Mouse (Mus musculus): Measurements from ENCODE around the gene Dnajc9. TPM values are rescaled to one million over a fixed set of nuclear protein-coding genes. Genes with fewer than 3 reads are reported as not detected.

Gene Dnajc9
- polyA plus RNA-seq, 1 experiment from 2014 or later, result 118 TPM

DNA sequence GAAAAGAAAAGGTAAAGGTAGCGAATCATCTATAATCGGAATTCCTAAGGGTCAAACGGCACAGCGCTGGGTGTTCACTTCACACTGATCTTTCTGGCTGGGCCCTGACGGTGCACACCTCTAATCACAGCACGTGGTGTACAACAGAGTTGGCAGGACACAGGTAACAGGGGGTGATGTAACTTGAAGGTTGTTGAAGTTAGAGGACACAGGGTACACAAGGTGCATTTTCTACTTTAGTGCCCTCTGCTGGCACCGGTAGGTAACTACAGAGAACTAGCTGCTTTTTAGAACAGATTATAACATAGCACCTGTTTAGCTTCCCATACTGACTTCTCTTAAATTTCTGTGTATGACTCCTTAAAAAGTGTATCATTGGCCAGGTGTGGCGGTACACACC lies 48.6 kb downstream of the Dnajc9 start:
- H3K27ac ChIP-seq (ENCODE audit: low read length), result no peak overlapping the region
- H3K27me3 ChIP-seq (ENCODE audit: control insufficient read depth, insufficient read depth, low read length), result no peaks in the 10 kb centered on the region
- H3K9ac ChIP-seq (ENCODE audit: low read length), result no peak overlapping the region
- ATAC-seq (ENCODE audit: insufficient read depth, low FRiP score), result no peak
- WGBS, result 86% methylated on average over 8 of the region's 8 CpGs
- H3K4me1 ChIP-seq (ENCODE audit: control insufficient read depth, insufficient read depth, low read length), result no peaks in the 10 kb centered on the region
- no peak overlapping the region for H3K4me2 ChIP-seq (ENCODE audit: low read depth, low read length)
- peaks cover 10% of the 10 kb centered on the region for H3K36me3 ChIP-seq (ENCODE audit: control insufficient read depth, insufficient read depth, low read length)
- no peak overlapping the region for H3K4me3 ChIP-seq (replicated peaks; ENCODE audit: low read length)
- H3K9me3 ChIP-seq (replicated peaks; ENCODE audit: control insufficient read depth, low read length), result no peaks in the 10 kb centered on the region

DNA sequence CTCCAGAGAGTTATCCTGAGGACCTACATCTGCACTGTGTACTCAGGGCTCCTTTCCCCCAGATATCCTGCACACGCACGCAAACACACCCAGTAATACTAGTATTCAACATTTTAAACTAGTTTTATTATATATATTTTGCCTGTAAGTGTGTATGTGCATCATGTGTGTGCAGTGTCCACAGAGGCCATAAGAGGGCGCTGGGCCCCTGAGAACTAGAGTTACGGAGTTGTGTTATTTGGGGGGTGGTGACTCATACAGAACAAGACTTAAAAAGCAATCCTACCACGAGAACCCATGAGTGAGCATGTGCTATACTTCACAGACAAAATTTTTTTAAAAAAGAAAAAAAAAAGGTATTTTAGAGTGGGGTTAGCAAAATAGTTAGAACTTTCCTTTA lies 49.3 kb downstream of the Dnajc9 start:
- ATAC-seq (ENCODE audit: insufficient read depth, low FRiP score), result no peak
- Histone ChIP-seq H3K9me3 (replicated peaks; ENCODE audit: control insufficient read depth, low read length) (no peaks in the 10 kb centered on the region), H3K9ac (ENCODE audit: low read length) (no peak overlapping the region), H3K4me2 (ENCODE audit: low read depth, low read length) (no peak overlapping the region), H3K4me3 (replicated peaks; ENCODE audit: low read length) (no peak overlapping the region), H3K4me1 (ENCODE audit: control insufficient read depth, insufficient read depth, low read length) (no peaks in the 10 kb centered on the region), H3K27me3 (ENCODE audit: control insufficient read depth, insufficient read depth, low read length) (no peaks in the 10 kb centered on the region), H3K36me3 (ENCODE audit: control insufficient read depth, insufficient read depth, low read length) (peaks cover 10% of the 10 kb centered on the region), H3K27ac (ENCODE audit: low read length) (no peak overlapping the region)
- WGBS, result 93% methylated on average over 5 of the region's 5 CpGs

Other genes starting within 250 kb of the Dnajc9 start
- 8.7 and 9.5 TPM in 2 replicates for gene Kcnk5, start 207.1 kb downstream of the Dnajc9 start, polyA plus RNA-seq (2015; fragmentation: Nextera tagmentation; extraction: Ambion mirVana)
- 8.0 and 9.8 TPM in 2 replicates for gene Kcnk16, start 119.7 kb downstream of the Dnajc9 start, polyA plus RNA-seq (2015; fragmentation: Nextera tagmentation; extraction: Ambion mirVana)
- 13.9 and 14.9 TPM in 2 replicates for gene Nudt13, start 94.2 kb downstream of the Dnajc9 start, polyA plus RNA-seq (2015; fragmentation: Nextera tagmentation; extraction: Ambion mirVana)
- gene Ecd, start 40.8 kb downstream of the Dnajc9 start, polyA plus RNA-seq (2015; fragmentation: Nextera tagmentation; extraction: Ambion mirVana), result 44.1 and 46.2 TPM in 2 replicates
- 28.5 and 29.5 TPM in 2 replicates for gene Fam149b, start 40.7 kb downstream of the Dnajc9 start, polyA plus RNA-seq (2015; fragmentation: Nextera tagmentation; extraction: Ambion mirVana)
- 80.0 and 85.7 TPM in 2 replicates for gene Mrps16, start 4.7 kb upstream of the Dnajc9 start, polyA plus RNA-seq (2015; fragmentation: Nextera tagmentation; extraction: Ambion mirVana)
- 0.17 and 0.94 TPM in 2 replicates for gene Cfap70, start 63.3 kb upstream of the Dnajc9 start, polyA plus RNA-seq (2015; fragmentation: Nextera tagmentation; extraction: Ambion mirVana)
- gene Anxa7, start 91.2 kb upstream of the Dnajc9 start, polyA plus RNA-seq (2015; fragmentation: Nextera tagmentation; extraction: Ambion mirVana), result 76.4 and 86.2 TPM in 2 replicates
- 0.52 and 0.56 TPM in 2 replicates for gene Mss51, start 108.0 kb upstream of the Dnajc9 start, polyA plus RNA-seq (2015; fragmentation: Nextera tagmentation; extraction: Ambion mirVana)
- 22.5 and 27.5 TPM in 2 replicates for gene Ppp3cb, start 157.7 kb upstream of the Dnajc9 start, polyA plus RNA-seq (2015; fragmentation: Nextera tagmentation; extraction: Ambion mirVana)